ENCODE assay signal across 12 mouse cellular contexts in genomic region chr12:31267363-31267762, GRCm38 (mm10). TPM values are rescaled to one million over a fixed set of nuclear protein-coding genes. Genes with fewer than 3 reads are reported as not detected.
DNase-seq lines count a peak whose midpoint lies in the region; ATAC-seq and TF ChIP-seq lines count a peak whose summit lies in the region.
"Had no signal": no experiment of that assay in that cellular context is flagged by ENCODE, and none has a peak within 500 bp of the region (broad histone marks: within the 10 kb centered on the region; RNA-seq: fewer than 3 reads in every experiment).

No protein-coding gene starts in this region.

- no peak for TF ChIP-seq CTCF in lung, embryonic 14.5 days (IDR thresholded peaks at IDR 0.05; ENCODE audit: low read depth)

- H3K4me3 ChIP-seq in heart, embryonic 12.5 days = peak overlapping the region; percentile 86
- peak overlapping the region; percentile 78 for H3K4me3 ChIP-seq in lung, embryonic 14.5 days (ENCODE audit: low read depth, low read length)
- no peak overlapping the region for H3K4me3 ChIP-seq in hindbrain, embryonic 16.5 days (ENCODE audit: low read length)
- H3K4me3 ChIP-seq in stomach, embryonic 14.5 days (ENCODE audit: low read depth, low read length) = peak overlapping the region; percentile 68
- H3K4me3 ChIP-seq: megakaryocyte, embryonic 14.5 days had no signal

- peak overlapping the region; percentile 96; the same call in 1 of the 2 replicates for H3K27ac ChIP-seq in heart, embryonic 12.5 days (ENCODE audit: poor library complexity, severe bottlenecking)
- H3K27ac ChIP-seq in lung, embryonic 14.5 days (ENCODE audit: low read depth) = no peak overlapping the region
- H3K27ac ChIP-seq in hindbrain, embryonic 16.5 days (ENCODE audit: low read depth, low read length) = no peak overlapping the region
- H3K27ac ChIP-seq in stomach, embryonic 14.5 days (ENCODE audit: low read length) = no peak overlapping the region

- H3K4me1 ChIP-seq in heart, embryonic 12.5 days (replicated peaks) = peaks cover 67% of the 10 kb centered on the region
- H3K4me1 ChIP-seq in lung, embryonic 14.5 days (ENCODE audit: insufficient read depth) = peaks cover 34% of the 10 kb centered on the region
- H3K4me1 ChIP-seq in hindbrain, embryonic 16.5 days (ENCODE audit: control insufficient read depth, insufficient read depth, low read depth, low read length) = peaks cover 8% of the 10 kb centered on the region
- peaks cover 58% of the 10 kb centered on the region for H3K4me1 ChIP-seq in stomach, embryonic 14.5 days (ENCODE audit: control insufficient read depth, insufficient read depth, low read length)

- DNase-seq in heart, adult 18-20 months = no peak
- DNase-seq in lung, embryonic 14.5 days = no peak
- no peak for DNase-seq in lung, postnatal 10 days
- no peak for DNase-seq in urinary bladder, postnatal 14 days (ENCODE audit: low spot score)
- no peak for DNase-seq in testis, postnatal 14 days (ENCODE audit: low spot score)
- DNase-seq: gastrocnemius, postnatal 36 days; layer of hippocampus, postnatal 36 days had no signal

- no peak for ATAC-seq in heart, embryonic 12.5 days (ENCODE audit: insufficient number of reproducible peaks, low FRiP score)
- ATAC-seq in lung, embryonic 14.5 days (ENCODE audit: insufficient read depth) = no peak
- no peak for ATAC-seq in hindbrain, embryonic 16.5 days
- ATAC-seq in stomach, embryonic 14.5 days (ENCODE audit: insufficient number of reproducible peaks, insufficient read depth, low FRiP score, low read depth) = no peak

- whole genome bisulfite sequencing in heart, embryonic 12.5 days = 11% methylated on average over 4 of the region's 4 CpGs
- 24% methylated on average over 4 of the region's 4 CpGs for WGBS in lung, embryonic 14.5 days
- 68% methylated on average over 4 of the region's 4 CpGs for WGBS in hindbrain, embryonic 16.5 days
- 23% methylated on average over 4 of the region's 4 CpGs for WGBS in stomach, embryonic 14.5 days

- peak overlapping the region; percentile 88 for H3K4me2 ChIP-seq in heart, embryonic 12.5 days
- peak overlapping the region; percentile 85 for H3K4me2 ChIP-seq in lung, embryonic 14.5 days
- H3K4me2 ChIP-seq in hindbrain, embryonic 16.5 days (ENCODE audit: low read length) = peak overlapping the region; percentile 97
- peak overlapping the region; percentile 87 for H3K4me2 ChIP-seq in stomach, embryonic 14.5 days (replicated peaks; ENCODE audit: low read depth, low read length)

- no peaks in the 10 kb centered on the region for H3K27me3 ChIP-seq in heart, embryonic 12.5 days (replicated peaks)
- no peaks in the 10 kb centered on the region for H3K27me3 ChIP-seq in lung, embryonic 14.5 days (ENCODE audit: insufficient read depth, low read length)
- peaks cover 21% of the 10 kb centered on the region for H3K27me3 ChIP-seq in hindbrain, embryonic 16.5 days (replicated peaks; ENCODE audit: control insufficient read depth, insufficient read depth, low read length)
- H3K27me3 ChIP-seq in stomach, embryonic 14.5 days (ENCODE audit: control insufficient read depth, insufficient read depth, low read length) = no peaks in the 10 kb centered on the region

- H3K36me3 ChIP-seq in heart, embryonic 12.5 days = peaks cover 41% of the 10 kb centered on the region
- peaks cover 48% of the 10 kb centered on the region for H3K36me3 ChIP-seq in lung, embryonic 14.5 days (ENCODE audit: insufficient read depth)
- no peaks in the 10 kb centered on the region for H3K36me3 ChIP-seq in hindbrain, embryonic 16.5 days (ENCODE audit: control insufficient read depth, insufficient read depth, low read length)
- peaks cover 34% of the 10 kb centered on the region for H3K36me3 ChIP-seq in stomach, embryonic 14.5 days (ENCODE audit: control insufficient read depth, insufficient read depth, low read length)

- H3K9me3 ChIP-seq in heart, embryonic 12.5 days (replicated peaks) = no peaks in the 10 kb centered on the region
- no peaks in the 10 kb centered on the region for H3K9me3 ChIP-seq in lung, embryonic 14.5 days (ENCODE audit: low read depth, low read length)
- no peaks in the 10 kb centered on the region for H3K9me3 ChIP-seq in hindbrain, embryonic 16.5 days (ENCODE audit: control insufficient read depth, low read length)
- H3K9me3 ChIP-seq in stomach, embryonic 14.5 days (ENCODE audit: control insufficient read depth, low read depth, low read length) = no peaks in the 10 kb centered on the region

- H3K9ac ChIP-seq in heart, embryonic 12.5 days = no peak overlapping the region
- H3K9ac ChIP-seq in lung, embryonic 14.5 days = peak overlapping the region; percentile 89; the same call in 1 of the 2 replicates
- no peak overlapping the region for H3K9ac ChIP-seq in hindbrain, embryonic 16.5 days (ENCODE audit: low read depth, low read length)
- H3K9ac ChIP-seq in stomach, embryonic 14.5 days (replicated peaks; ENCODE audit: low read depth, low read length) = peak overlapping the region; percentile 89; the same call in 1 of the 2 replicates

RNA-seq across cellular contexts. Expression of gene Lamb1, which starts 2.3 kb away (rescaled TPM):
- polyA plus RNA-seq in heart, embryonic 12.5 days (2016; fragmentation: Nextera tagmentation; extraction: Ambion mirVana) = 127 and 132 TPM in 2 replicates
- 10 to 100 TPM; 49.0 to 56.0 TPM for total RNA-seq in heart, adult 18-20 months (2021)
- 118 and 123 TPM in 2 replicates for polyA plus RNA-seq in lung, embryonic 14.5 days (2014; fragmentation: Nextera tagmentation; extraction: Ambion mirVana)
- polyA plus RNA-seq in hindbrain, embryonic 16.5 days (2015; fragmentation: Nextera tagmentation; extraction: Ambion mirVana) = 16.9 and 23.7 TPM in 2 replicates
- 98.2 TPM in 2 replicates for polyA plus RNA-seq in stomach, embryonic 14.5 days (2014; fragmentation: Nextera tagmentation; extraction: Ambion mirVana)

RNA-seq across cellular contexts. Expression of gene Gm6993, which starts 26.8 kb away (rescaled TPM):
- polyA plus RNA-seq in heart, embryonic 12.5 days (2016; fragmentation: Nextera tagmentation; extraction: Ambion mirVana) = not detected in 2 replicates
- total RNA-seq in heart, adult 18-20 months (2021) = not detected
- polyA plus RNA-seq in lung, embryonic 14.5 days (2014; fragmentation: Nextera tagmentation; extraction: Ambion mirVana) = not detected in 2 replicates
- polyA plus RNA-seq in hindbrain, embryonic 16.5 days (2015; fragmentation: Nextera tagmentation; extraction: Ambion mirVana) = not detected in 2 replicates
- polyA plus RNA-seq in stomach, embryonic 14.5 days (2014; fragmentation: Nextera tagmentation; extraction: Ambion mirVana) = not detected in 2 replicates
- total RNA-seq: gastrocnemius, postnatal 36 days; layer of hippocampus, postnatal 36 days had no signal
- polyA plus RNA-seq: testis, adult 2 months had no signal

Comparison
In these comparisons a context has a peak if more than half of its experiments do, and no peak if none do; other contexts are left out.
1. H3K9ac ChIP-seq: peak in lung, embryonic 14.5 days (single experiment) and stomach, embryonic 14.5 days (single experiment); none in heart, embryonic 12.5 days (single experiment) and hindbrain, embryonic 16.5 days (single experiment).
2. Peak in every context shown above with its lines, with median percentiles within 50 percentile points of each other: H3K4me2 ChIP-seq.